Mouse (Mus musculus) cerebellum, postnatal 36 days (tissue): ENCODE measurements at regions not wholly inside any gene's neighbourhood (a gene's known extent, or its start where the extent isn't known, plus 50 kb on each side); places are given as distances from the start of the nearest gene placed in this dataset.

ENCODE experiments used
- DNase-seq, 2 experiments: peaks; one replicate each; pipeline ENCODE4 v3.0.0; 2021 to 2022; ENCODE audit warnings: mixed read lengths in 2 of 2

DNA sequence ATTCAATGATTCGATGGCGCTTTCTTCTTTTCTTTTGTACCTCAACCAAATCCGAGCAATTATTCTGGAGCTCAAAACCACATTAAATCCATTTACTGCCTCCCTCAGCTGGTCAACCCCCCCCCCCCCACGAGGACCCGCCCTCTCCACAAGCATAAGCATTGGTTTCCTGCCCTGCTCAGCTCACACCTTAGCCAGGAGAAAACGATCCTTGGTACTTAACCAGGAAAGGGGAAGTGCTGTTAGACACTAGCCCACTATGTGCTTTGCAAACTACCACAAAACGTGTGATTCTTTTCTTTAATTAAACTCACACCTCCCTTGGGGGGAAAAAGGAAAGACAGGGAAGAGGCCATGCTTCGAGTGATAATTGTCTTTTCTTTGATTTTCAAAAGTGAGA, 169.8 kb downstream of the Arrdc4 start:
- no peak for DNase-seq

DNA sequence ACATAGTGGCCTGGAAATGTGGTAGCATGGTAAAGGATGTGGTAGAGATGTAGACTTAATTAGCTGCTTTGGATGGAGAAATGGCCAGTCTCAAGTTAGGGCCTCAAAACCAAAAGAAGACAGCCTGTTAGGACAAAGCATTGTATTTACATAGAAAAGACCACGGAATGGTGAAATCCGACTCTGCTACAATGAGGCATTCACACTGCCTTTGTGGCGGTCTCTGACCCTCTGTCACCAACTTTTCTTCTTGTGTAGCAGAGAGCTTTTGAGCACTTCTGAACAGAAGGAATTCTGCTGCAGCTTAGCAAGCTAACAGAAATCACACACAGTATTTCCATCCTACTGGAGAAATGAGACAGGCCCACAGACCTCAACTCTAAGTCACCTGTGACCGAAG, 177.7 kb downstream of the Arrdc4 start:
- DNase-seq, result no peak

DNA sequence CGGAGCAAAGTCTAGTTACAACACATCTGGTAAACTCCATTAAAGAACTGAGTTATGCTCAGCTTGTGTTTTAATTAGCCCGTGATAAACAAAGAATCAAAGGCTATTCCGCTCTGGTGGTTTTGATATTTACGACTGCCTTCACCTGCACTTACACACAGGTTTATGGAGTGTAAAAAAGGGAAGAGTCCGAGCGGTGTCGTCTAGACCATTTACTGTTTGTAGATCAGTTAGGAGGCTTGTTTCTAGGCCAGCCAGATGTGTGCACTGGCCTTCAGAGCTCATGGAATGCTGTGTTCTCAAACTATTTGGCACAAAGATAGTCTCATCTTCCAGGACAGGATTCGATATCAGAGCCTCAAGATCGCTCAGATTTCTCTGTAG, 180.9 kb downstream of the Arrdc4 start:
- DNase-seq, result no peak

DNA sequence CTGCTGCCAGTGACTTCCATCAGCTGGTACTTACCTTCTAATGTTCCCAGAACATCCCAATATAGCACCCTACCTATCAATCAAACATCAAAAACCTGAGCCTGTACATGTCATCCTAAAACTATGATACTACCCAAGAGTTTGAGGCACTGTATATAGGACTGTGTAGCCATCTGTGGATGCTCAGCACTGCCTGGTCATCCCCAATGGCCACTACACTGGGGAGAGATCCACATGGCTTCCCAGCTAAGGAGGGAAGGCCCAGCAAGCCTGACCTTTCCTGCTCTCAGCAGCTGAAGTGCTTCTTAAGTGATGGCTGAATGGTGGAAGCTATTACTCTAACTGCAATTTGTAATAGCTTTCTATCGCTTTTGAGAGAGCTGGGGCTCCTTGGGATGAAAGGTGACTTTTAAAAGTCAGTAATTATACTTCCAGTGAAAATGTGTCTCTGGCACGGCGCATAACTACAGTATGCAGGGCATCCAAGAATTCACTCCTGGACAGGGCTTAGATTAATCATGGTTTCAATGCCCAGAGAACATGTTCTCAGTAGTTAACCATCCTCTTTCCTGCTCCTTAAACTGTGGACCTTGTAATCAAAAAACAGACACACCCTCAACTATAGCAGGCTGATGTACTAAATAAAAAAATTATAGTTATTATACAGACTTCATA, 181.5 kb downstream of the Arrdc4 start:
- no peak for DNase-seq

DNA sequence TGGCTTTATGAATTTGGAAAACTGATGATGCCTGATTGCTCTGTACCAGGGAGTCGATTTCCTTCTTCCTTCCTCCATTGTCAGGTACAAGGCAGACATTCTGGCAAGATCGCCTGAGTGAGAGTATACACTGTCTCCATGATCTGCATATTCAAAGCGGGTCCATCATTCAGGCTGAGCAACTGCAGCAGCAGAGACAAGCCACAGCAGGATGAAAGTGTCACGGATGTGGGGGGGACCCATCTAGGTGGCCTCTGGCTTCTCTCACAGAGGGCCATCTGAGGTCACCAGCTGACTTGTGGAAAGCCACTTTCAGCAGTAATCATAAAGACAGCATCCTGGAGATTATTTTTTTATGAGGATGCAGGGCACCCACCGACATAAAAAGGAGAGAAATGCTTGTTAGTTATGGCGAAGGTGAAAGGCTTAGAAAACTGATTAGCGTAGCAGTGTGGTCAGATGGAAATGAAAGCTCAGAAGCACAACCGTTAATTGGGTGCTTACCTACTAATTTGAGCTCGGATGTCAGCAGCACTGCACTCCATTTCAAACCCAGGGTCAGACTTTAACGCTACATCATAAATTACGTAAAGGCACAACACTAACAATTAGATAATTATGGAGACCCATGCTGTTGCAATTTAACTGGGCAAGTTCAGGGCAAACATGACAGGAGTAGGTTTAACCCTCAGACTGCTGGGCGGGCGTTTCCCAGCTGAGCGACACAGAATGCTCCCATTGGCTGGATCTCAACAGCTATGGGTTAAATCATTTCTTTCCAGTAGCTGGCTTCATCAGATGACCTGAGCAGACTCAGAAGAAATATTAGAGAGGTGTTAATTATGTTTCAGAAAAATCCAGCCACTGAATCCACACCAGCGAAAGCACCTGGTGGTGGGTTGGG, 189.3 kb downstream of the Arrdc4 start:
- no peak for DNase-seq

DNA sequence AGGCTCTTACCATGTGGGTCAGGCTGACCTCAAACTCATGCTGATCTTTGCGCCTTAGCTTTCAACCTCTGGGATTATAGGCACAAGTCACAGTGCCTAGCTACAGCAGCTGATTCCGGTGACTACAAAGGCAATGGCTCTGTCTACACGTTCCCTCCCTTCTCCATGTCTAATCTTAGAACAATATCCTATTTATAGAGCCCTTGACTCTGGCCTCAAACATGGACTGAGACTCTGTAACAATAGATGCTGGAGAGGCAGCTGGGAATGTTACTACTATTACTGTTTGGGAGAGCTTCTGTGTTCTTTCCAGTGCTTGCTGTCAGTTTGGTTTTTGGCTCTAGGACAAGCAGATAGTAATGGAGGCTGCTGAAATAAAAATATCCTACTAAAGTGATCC, 198.7 kb downstream of the Arrdc4 start:
- no peak for DNase-seq

DNA sequence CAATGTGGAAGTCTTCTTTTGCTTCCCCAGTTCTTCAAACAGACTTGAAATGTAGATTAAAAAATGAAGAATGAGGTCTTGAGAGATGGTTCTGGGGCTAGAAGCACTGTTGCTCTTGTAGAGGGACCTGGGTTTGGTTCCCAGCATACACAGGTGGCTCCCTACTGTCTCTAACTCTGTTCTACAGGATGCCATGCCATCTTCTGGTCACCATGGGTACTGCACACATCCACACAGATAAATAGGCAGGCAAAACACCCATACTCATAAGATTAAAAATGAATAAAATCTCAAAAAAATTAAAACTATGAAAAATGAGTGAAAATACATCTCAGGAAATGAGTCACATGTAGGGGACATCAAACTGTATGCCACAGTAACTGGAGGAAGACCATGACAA, 200.9 kb downstream of the Arrdc4 start:
- no peak for DNase-seq

DNA sequence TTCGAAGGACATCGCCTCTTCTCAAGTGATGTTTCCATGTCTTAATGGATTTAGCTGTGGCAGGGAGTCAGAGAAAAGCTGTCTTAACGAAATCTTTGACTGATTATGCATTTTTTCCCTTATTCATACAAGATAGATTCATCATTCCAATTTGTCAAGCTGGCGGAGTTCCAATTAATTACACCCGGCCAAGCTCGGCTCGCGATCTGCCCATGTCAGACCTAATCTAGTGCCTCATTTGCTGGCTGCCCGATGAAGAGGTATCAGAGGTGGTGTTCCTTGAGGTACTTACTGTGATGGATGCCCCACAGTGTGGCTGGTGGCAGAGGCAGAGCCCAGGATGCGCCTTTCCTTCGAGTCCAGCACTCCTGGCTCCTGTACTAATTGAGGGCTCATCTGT, 204.9 kb downstream of the Arrdc4 start:
- no peak for DNase-seq

DNA sequence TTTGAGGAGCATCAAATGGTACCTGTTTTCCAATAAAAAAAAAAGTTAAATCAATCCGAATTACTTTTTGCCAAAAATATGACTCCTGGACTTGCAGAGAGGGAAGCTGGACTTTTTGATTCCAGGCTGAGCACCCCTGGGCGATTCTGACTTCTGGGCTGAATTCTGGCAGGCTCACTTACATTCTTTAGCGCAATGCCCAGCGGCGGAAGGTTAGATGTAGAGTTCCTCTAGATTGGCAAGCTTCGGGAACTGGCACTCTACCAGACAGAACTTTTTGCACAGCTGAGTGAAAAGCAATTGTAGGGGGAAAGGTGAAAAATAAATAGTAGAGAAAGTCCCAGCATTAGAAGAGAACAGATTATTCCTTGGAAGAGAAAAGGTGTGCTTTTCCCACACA, 235.5 kb downstream of the Fam169b start:
- DNase-seq, result no peak

DNA sequence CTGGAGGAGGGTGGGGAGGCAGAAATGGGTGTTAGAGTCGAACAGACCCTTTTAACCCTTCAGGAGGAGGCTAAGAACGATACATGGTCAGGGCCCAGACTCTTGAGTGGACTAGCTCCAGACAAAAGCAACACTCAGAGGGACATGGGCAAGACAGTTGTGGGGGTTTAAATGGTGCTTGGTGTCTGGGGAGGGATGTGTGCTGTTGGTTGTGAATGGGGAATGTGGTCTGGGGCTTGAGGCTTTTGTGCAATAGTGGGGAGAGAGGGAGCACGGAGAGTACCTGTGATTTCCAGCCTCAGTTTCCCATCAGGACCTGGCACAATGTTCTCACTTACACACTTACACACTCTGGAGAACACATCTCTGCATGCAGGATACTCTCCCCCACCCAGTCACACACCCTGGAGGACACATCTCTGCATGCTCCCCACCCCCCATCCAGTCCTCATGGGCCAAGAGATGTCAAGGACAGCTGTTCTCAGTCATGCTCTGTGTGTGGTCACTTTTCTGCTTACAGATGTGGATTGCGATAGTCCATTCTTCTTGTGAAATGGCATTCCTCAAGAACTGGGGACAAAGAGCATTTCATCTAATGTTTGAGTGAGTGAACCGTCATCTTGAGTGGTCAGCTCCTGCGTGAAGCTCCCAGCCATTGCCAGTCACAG, 217.6 kb downstream of the Fam169b start:
- DNase-seq, result no peak

DNA sequence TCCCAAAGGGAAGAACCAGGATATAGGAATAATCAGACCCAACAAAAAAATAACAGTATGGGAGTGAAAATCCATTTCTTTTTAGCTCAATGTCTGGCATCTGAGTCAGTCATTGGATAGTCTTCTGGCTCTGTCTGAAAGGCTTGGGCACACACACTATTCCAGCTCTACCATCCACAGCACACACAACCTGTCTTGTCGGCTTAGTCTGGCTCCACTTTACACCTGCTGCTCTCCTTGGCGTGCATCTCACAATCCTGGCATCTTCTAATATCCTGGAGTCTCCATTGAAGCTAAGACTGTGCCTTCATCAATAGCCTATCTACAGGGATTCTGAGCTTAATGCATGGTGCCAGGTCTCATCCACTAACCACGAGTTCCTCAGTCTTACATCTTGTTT, 213.0 kb downstream of the Fam169b start:
- no peak for DNase-seq

DNA sequence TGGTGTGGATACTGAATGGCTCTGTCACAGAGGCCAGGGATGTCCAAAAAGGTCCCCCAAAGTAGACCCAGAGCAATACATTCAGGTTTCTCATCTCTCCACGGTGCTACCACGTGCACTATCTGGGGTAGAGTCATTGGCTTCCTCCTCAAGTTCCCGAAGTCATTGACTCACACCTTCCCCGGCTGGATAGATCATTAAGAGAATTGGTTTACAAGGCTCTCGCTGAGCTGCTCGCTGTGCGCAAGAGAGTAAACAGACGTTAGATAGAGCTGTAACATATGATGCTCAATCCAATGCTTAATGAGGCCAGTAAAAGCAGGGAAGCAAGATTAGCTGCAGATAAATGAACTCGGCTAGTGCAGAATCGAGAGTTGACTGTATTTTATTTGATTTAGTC, 208.9 kb downstream of the Fam169b start:
- DNase-seq, result no peak

DNA sequence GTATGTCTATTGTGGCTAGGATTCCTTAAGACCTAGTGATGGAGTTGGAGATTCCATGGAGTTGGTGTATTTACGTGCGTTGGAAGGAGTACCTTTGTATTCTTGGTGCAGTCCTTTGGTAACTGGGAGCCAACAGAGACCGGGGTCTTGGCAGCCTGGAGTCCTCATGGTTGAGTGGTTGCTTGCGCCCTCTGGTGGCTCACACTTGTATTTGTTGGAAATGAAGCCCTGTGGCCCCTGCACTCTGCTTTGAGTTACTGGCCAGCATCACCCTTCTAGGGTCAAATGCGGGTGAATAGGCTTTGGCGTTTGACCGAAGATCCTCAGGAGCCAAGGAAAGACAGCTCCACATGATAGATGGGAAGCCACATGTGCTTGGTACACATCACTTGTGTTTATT, 207.1 kb downstream of the Fam169b start:
- DNase-seq, result peak; percentile 73 to 77

DNA sequence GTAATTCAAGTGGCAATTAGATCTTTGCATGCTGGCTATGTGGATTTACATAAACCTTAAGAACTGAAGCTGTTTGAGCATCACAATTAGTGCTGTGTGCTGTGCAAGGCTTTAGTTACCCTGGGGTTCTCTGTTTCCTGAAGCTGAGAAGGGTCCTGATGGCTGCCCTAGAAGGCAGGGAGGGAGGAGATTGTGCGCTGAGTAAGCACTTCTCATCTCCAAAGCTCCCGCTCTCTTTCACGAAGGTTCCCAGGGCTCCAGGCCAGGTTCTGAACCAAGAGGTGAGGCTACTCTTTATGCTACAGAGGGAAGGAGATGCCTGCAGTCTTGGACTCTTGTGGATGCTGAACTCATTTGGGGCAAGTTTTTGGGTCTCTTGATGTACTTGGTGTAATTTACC, 206.7 kb downstream of the Fam169b start:
- DNase-seq, result no peak

DNA sequence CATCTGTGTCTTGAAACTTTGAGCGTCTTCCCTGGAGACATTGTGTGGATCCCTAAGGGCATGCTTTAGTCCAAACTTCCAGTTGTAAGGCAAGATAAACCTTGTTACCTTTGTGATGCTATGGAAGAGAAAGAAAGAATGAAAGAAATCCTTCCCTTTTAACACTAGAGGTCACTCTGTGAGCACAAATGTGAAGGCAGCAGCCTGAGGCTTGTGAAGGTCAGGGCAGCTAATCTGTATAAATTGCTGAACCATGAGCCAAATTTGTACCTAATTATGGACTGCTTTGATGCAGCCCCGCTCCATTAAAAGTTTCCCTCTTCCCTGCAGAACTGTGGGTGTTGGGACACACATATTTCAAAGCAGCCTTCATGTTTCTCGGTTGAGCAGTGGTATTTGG, 204.4 kb downstream of the Fam169b start:
- DNase-seq, result no peak

DNA sequence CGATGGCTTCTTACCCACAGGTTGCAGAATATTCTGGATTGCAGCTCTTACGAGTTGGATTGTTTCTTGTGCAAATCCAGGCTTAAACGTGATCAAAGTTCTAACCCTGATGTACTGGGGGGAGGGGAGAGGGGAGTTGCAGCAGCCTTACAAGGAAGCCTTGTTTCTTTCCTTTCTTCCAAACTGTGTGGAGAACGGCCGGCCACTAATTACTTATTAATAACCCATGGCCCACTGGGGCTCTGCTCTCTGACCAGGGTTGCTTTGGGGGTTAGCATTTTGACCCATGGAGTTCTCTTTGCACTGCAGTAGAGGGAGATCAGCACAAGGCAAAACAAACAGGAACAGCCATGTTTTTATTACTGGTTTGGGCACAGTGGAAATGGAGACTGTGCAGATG, 199.2 kb downstream of the Fam169b start:
- DNase-seq, result no peak

DNA sequence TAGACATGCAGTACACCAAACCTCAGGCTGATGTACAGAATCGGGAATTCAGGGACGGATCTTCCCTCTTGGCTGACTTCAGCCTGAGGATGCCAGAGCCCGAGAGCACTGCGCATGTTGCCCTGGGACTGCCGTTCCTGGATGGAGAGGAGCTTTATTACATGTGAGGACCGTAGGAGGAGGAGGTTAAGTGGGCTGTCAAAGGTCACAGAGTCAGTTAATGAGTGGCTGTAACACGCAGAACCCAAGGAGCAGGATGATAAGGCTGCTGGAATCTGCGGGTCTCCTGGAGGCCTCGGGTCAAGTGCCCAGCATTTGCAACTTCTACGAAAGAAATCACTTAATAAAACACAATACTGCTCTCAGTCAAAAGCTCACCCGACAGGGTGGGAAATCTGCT, 197.3 kb downstream of the Fam169b start:
- no peak for DNase-seq

DNA sequence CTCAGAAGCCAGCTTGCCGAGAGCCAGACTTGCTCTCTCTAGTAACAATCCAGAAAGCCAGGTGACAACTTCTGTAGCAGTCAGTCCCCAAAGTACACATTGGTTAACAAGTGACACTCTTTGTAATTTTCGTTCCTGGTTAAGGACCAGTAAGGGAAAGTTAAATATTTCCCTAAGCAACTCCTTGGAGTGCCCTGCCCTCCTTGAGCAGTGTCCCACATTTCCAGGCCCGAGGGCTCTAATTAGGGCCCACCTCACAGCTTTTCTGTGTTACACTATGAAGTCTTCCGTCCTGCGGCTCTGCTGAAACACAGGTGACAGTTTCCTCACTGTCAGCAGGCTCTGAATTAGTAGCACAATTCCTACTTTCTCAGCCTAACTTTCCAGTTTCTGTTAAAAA, 194.9 kb downstream of the Fam169b start:
- DNase-seq, result no peak

DNA sequence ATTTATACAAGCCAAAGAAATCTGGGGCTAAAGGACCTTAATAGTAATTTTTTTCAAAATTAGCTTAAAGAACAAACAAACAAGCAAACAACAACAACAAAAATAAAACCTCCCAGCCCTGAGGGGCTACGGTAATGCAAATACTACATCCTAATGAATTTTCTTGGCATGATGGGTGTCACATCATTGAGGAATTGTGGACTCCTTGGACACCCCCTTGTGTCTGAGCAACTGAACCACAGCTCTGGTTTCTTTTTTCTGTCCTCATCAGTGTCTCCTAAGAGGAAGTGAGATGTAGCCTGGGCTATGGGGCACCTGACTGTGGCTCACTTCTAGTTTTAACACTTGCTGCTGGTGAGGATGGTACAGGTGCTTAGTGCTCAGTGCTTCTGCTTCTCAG, 184.2 kb downstream of the Fam169b start:
- no peak for DNase-seq

DNA sequence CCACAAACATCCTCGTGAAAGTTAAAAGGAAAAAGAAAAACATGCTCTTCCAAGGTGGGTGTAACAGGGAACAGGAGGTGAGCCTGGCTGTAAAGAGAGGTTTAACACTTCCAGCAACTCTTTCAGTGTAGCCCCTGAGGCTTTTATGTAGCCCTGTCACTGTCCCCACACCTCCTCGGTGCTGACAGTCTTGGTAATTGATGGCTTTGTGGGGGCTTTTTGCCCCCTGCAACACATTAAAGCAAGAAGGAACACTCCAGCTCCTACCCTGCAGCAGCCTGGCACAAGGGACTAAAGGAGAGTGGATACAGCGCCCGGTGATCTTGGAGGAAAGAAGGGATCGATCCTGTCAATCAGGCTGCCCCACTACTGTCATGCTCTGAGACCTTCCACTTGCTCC, 181.8 kb downstream of the Fam169b start:
- no peak for DNase-seq

DNA sequence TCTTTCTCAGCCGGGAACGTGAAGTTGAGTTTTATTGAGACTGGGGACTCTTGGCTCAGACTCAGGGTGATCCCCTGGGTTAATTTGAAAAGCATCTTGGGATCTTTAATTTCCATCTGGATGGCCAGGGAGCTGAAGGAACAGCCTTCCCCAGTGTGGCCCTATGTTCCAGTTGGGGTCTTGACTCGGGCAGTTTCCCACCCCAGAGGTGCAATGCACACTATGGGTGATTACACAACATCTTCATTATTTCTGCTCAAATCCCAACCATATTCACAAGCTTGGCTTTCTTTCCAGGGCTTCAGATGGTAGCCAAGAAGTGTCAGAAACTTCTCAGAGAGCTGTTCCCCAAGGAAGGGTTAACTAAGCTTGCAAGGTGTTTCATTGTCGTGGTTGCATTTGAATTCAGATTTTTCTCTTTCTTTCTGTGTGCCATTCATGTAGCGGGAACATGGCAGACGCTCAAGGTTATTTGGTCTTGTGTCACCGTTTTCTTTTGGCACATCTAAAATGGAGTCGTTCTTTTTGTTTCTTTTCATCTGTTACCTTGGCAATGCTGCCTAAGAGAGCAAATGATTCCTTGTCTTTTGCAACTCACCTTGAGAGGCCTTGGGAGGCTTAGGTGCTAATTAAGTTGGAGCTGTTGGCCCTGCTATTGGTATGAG, 179.5 kb downstream of the Fam169b start:
- DNase-seq, result no peak

DNA sequence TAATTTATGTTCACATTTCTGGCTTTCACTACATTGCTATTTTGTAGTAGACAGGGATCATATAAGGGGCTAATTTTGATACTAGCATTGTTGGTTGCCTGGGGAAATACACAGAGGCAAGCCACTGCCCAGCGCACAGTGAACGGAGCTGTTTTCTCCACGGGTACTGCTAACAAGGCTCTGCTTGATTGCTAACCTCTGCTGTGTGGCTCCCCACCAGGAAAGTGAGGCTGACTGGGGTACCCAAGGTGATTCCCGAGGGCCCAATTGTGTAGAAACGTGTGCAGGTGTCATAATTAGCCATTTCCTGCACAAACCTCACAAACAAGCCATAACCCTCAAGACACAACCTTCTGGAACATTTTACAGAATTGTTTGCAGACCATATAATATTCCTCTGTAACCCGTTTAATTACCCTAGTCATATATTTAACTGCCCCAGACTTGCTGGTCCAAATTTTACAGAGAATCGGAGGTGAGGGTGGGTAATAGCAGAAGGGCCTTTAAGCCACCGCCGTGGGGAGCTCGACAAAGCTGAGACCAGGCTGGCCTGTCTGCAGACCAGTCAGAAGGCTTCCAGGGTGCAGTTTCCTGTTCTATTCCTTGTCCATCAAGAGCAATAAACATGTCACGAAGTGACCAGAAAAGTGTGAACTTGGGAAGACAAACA, 170.9 kb downstream of the Fam169b start:
- no peak for DNase-seq

DNA sequence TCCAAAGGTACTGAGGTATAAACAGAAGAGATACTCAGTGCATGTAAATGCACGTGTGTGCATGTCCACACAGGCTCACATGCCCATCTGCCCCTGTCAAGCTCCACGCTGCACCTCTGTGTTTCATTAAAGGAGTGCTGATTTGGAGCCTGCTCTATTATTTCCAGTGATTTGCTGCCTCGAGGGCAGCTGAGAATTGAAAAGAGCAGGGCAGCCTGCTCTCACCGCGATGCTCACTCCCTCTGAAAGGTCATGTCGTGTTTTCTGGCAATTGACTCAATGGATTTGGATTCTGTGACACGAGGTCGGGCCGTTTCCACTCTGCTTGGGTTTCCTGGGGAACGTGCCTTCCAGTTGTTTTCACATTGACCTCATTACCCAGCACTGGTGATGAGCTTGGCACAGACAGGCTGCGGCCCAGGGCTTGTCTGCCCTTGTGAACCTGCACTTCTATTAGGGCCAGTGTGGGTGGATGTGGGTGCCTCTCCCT, 167.1 kb downstream of the Fam169b start:
- DNase-seq, result peak in 1 of 2 experiments; percentile 6
